Mouse (Mus musculus): ENCODE data around the gene Lhcgr.
"Not testable (repeated sequence)": the region's sequence is repeated elsewhere in the genome, so short reads cannot be mapped to it uniquely, and the experiment has no call there.

Lhcgr gene

DNA sequence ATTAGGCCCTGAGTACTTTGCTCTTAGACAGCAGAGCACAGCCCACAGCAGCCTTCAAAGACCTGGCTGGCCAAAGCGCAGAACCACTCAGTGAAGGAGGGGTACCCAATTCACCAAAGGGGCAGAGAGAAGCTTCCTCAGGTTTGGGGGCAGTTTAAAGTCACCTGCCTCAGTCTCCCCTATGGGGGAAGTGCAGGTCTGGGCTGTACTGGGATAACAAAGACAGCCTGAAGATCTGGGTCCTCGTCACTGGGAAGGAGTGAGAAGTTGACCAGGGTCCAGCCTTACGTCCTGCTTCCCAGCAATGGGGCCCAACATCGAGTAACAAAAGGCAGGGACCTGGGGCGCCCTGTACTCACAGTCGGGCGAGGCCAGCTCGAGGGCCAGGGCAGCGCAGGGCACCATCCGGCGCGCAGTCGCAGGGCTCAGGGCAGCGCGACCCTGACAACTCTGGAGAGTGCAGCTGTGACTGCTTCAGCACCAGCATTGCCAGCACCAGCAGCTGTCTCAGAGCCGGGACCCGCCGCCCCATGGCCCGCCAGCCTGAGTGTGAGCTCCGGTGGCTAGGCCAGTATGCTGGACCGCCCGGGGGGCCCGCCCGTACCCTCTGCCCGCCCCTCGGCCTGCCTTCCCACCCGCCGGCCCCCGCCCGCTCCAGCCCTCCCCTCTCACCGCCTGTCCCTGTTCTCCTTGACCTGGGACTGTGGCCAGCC, at the start of gene Lhcgr:
Gene Lhcgr (minus strand): TSS at position 551 of the 713 bp plus-strand sequence.
- DNase-seq (ENCODE audit: low read depth, low spot score), result no peak

DNA sequence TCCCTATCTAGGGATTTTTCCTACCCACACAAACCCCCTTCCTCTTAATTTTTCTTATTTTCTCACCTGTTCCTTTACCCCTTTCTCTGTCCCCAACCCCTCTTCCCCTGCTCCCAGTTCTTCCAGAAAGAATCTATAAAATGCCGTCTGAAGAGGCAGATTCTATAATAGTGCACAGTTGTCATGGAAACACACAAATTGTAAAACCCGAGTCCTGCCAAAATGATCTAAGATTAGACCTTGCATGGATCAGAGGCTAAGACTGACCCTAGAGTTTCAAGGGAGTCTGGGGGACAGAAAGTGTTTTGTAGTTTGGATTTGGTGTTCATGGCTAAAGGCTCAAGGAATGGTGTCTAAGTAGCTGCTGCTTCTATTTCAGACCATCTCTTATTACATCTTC, 25.8 kb upstream of the Lhcgr start:
- DNase-seq (ENCODE audit: low read depth, low spot score), result no peak

DNA sequence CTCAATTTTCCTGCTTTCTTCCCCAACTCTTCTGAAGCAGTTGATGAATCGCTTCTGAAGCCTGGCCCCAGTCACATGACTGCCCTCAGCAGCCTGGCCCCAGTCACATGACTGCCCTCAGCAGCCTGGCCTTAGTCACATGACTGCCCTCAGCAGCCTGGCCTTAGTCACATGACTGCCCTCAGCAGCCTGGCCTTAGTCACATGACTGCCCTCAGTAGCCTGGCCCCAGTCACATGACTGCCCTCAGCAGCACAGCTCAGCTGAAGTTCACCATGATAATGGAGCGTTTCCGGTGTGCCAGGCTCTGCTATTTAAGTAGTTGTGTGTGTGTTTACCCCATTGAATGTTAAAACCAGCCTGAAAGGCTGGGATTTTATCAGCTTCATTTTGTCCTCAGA, 21.2 kb upstream of the Lhcgr start:
- not testable (repeated sequence) for DNase-seq (ENCODE audit: low read depth, low spot score)

DNA sequence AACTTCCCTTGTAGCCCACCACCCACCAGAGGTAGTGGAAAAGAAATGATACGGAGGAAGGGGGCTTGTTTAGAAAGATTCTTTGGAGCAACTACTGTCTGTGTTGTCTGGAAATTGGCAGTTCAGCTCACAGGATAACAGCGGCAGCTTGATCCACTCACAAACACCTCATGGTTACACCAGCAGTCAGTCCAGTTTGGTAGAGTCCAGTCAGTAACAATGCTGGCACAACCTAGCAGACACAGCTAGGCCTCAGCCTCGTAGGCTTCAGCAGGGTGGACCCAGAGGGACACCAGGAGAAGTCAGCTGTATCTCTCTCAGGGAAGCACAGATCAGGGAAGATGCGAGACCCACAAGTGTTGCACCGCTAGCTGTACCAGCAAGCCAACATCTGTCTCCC, 19.0 kb upstream of the Lhcgr start:
- no peak for DNase-seq (ENCODE audit: low read depth, low spot score)

GRCm38 (mm10) chr17:88806421-88806820, 14.6 kb upstream of the Lhcgr start:
- DNase-seq (ENCODE audit: low read depth, low spot score), result no peak

DNA sequence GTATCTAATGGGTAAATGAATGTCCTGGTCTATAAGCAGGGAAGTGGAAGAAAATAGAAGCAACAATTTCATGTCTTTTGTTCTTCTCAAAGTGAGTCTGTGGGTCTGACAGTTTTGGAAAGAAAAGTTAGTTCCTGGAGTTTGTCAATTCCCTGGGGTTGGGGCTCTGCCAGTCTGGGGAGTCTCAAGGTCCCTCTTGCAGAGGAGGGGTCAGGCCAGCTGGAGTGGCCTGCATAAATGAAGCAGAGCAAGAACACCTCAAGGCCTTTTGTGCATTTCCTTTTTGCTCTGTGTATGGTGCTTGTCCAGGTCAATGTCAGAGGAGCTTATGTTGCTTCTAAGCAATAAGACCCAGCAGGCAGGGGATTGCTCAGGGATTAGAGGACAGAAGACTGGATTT, 11.7 kb upstream of the Lhcgr start:
- DNase-seq (ENCODE audit: low read depth, low spot score), result no peak

DNA sequence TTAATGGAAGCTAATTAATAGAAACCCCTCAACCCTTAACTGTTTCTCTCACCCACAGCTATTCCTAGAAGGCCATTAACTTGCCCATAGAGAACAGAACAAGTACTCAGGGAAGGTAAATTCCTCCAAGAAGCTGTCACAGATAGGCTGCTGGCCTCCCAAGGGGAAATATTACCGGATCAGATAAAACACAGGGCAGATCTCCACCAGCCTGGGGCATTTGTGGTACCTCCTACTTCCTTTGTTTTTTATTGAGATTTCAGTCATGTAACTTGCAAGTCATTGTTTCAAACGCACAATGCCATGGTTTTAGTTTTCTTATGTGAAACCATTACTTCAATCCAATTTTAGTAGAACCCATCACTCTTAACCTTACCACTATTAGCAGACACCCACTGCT, 1.1 kb downstream of the Lhcgr start:
- DNase-seq (ENCODE audit: low read depth, low spot score), result no peak

- DNase-seq (ENCODE audit: low read depth, low spot score), result no peak
These were observed 3.4 kb downstream of the Lhcgr start for GRCm38 (mm10) chr17:88788392-88788791.

- no peak for DNase-seq (ENCODE audit: low read depth, low spot score)
These were observed 4.9 kb downstream of the Lhcgr start for GRCm38 (mm10) chr17:88786881-88787280.

DNA sequence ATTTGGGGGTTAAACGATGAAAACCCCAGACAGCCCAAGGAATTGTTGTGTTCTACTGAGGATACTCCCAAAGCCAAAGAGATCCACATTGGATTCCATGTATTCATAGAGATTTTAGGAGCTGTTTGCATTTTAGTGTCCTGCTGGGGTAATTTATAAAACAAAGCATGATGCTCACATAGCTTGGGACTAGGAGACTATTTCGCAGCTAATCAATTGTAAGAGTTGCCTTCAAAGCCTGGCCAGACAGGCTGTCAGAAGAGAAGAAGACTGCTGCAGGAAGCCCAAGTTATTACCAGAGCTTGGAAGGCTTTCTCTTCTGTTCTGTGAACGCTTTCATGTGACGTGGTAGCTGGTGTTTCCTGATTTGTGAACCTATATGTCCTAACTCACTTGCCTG, 5.4 kb downstream of the Lhcgr start:
- DNase-seq (ENCODE audit: low read depth, low spot score), result no peak

DNA sequence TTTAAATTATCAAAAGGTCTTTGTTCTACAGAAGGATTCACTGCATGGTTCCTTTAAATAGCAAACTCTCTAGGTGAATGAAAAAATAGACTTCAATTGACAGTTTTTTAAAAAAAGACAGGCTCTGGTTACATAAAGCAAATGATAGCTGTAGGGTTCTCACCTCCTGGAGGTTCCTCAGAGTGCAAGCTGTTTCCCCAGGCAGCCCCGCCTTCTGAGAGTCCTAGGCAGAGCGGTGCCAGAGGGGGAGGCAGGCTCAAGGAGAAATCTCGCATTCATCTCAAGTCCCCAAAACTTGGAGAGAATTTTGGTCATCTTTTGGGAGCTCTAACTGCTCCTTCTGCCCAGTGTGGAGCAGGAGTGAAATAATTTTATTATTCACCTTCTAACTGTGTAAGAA, 12.6 kb downstream of the Lhcgr start:
- no peak for DNase-seq (ENCODE audit: low read depth, low spot score)

GRCm38 (mm10) chr17:88774103-88774526, 17.7 kb downstream of the Lhcgr start:
- no peak for DNase-seq (ENCODE audit: low read depth, low spot score)

DNA sequence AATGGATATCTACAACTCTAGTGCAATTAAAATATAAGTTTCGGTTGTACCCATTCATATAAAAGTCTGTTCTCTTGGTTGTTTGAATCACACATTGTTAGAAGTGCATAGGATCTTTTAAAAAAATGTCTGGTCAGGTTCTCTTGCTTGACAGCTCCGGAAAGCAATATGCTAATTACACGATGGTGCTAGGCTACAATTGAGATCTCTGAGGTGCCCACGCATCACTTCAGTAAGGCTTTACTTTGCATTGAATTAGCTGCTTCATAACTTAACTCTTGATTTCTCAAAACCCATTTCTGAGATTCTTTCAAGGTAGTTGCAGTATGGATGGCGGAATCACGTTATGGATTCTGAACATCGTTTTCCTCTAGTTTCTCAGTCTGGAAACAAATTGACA, 21.7 kb downstream of the Lhcgr start:
- no peak for DNase-seq (ENCODE audit: low read depth, low spot score)

- DNase-seq (ENCODE audit: low read depth, low spot score), result no peak
These were observed 22.4 kb downstream of the Lhcgr start for GRCm38 (mm10) chr17:88769283-88769859.

DNA sequence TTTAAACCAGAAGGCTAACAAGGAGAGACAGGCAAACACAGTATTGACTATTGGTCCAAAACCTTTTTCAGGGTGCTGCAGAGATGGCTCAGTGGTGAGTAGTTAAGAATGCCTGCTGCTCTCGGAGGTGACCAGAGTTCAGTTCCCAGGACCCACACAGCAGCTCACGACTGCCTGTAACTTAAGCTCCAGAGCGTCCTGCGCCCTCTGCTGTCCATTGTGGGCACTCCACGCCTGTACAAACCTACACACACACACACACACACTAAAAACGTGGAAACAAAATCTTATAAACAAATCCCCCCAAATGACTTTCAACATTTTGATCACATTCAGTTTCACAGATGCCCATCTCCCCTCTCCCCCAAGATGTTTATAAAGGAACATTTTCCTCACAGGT, 24.9 kb downstream of the Lhcgr start:
- DNase-seq (ENCODE audit: low read depth, low spot score), result no peak

DNA sequence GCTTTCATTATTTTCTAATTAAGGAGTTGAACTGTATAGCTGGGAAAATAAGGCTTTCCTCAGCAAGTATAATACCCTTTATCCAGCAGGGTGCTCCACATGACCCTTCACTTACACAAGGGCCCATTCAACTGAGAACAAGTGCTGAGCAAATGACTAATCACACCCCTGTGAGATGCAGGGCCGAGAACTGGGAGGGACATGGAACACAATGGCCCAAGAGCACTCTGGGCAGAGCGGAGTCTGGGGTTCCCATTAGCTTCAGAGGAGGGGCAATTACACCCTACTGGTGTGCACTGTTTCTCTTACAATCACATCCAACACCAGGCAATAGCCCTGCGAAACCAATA, 27.7 kb downstream of the Lhcgr start:
- DNase-seq (ENCODE audit: low read depth, low spot score), result no peak

DNA sequence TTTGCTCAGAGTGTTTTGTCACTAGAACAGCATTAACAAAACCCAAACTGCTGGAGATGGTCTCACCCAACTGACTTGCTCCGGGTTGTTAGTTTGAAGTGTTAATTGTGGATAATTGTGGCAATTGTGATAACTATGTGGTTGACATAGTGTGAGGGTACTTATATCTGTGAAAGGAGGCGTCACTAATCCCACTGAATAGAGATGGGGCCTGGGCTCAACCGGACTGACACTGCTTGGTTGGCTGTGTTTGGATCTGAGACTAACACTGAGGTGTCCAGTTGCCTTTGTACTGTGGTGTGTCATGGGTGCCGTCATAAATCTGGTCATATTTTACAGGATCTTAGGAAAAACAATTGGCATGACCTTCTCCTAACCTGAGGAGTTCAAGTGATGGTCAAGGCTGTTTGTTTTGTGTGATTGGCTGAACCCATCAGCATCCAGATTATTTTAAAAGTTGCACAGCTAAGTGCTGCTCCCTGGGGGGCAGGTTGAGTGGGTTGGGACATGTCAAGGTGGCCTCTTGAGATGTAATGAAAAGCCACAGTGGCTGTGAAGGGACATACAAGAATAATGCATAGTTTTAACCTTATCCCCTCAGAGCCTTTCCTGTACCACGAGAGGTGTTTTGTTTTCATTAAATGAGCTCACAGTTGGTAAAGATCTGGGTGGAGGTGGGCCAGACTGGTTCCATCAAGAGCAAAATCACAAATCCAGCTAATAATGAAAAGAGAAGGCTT, 28.2 kb downstream of the Lhcgr start:
- no peak for DNase-seq (ENCODE audit: low read depth, low spot score)

- no peak for DNase-seq (ENCODE audit: low read depth, low spot score)
These were observed 33.8 kb downstream of the Lhcgr start for GRCm38 (mm10) chr17:88758003-88758437.

DNA sequence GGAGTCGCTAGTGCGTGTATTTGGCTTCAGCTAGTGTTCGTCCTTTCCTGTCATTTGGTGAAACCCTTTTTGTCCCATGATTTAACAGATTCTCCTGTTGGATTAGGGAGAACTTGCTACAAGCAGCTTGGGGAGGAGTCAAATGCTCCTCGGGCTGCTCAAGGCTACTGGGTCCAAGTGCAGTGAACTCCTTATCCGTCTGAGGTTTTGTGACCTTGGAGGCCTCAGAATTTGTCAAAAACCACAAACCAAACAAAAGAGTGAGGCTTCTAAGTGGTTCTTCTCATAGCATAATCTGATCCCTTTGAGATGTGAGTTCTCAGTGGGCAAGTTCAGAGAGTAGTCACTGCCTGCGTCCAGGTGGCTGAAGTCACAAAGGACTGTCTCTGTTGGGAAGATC, 36.0 kb downstream of the Lhcgr start:
- no peak for DNase-seq (ENCODE audit: low read depth, low spot score)

- no peak for DNase-seq (ENCODE audit: low read depth, low spot score)
These were observed 38.3 kb downstream of the Lhcgr start for GRCm38 (mm10) chr17:88753472-88753857.

- DNase-seq (ENCODE audit: low read depth, low spot score), result no peak
These were observed 38.8 kb downstream of the Lhcgr start for GRCm38 (mm10) chr17:88752827-88753471.

DNA sequence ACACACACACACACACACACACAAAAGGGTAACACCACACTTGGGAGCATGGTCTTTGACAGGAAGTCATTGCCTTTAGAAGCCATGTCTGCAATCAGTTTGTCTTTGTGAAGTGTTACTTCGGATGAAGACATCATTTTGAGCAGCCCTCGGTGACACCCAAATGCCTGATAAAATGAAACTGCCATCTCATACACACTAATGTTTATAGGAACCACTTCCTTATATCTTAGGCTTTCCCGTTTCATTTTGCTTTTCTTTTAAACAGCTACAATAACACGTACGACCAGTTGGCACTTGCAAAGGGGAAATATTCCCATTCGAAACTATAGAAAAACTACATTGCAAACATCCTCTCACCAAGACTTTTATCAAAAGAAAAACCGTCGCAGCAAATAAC, 42.1 kb downstream of the Lhcgr start:
- DNase-seq (ENCODE audit: low read depth, low spot score), result no peak
